In genomic region chr16:21281958-21282730, GRCm38 (mm10) we compare ENCODE assay signal across 14 mouse cellular contexts.
A peak's percentile ranks its signal among the peaks of the same experiment; 100 is the strongest.
DNase-seq lines count a peak whose midpoint lies in the region; ATAC-seq and TF ChIP-seq lines count a peak whose summit lies in the region.
"Had no signal": no experiment of that assay in that cellular context is flagged by ENCODE, and none has a peak within 500 bp of the region (broad histone marks: within the 10 kb centered on the region; RNA-seq: fewer than 3 reads in every experiment).

No protein-coding gene starts in this region.

- H3K36me3 ChIP-seq in forebrain, embryonic 13.5 days (ENCODE audit: poor library complexity, severe bottlenecking): no peaks in the 10 kb centered on the region
- no peaks in the 10 kb centered on the region for H3K36me3 ChIP-seq in forebrain, embryonic 16.5 days (ENCODE audit: control insufficient read depth, insufficient read depth)
- H3K36me3 ChIP-seq in midbrain, embryonic 11.5 days (ENCODE audit: control insufficient read depth, insufficient read depth, low read length): no peaks in the 10 kb centered on the region
- H3K36me3 ChIP-seq in midbrain, postnatal 0 days (ENCODE audit: insufficient read depth, low read length): no peaks in the 10 kb centered on the region
- no peaks in the 10 kb centered on the region for H3K36me3 ChIP-seq in limb, embryonic 11.5 days (ENCODE audit: control insufficient read depth, insufficient read depth, low read length)
- H3K36me3 ChIP-seq in stomach, embryonic 16.5 days (ENCODE audit: control insufficient read depth, insufficient read depth, low read length): no peaks in the 10 kb centered on the region

- H3K4me3 ChIP-seq in forebrain, embryonic 13.5 days: no peak overlapping the region
- H3K4me3 ChIP-seq in forebrain, embryonic 16.5 days (replicated peaks; ENCODE audit: low read length): no peak overlapping the region
- H3K4me3 ChIP-seq in midbrain, embryonic 11.5 days (ENCODE audit: low read depth, low read length): no peak overlapping the region
- H3K4me3 ChIP-seq in midbrain, postnatal 0 days (ENCODE audit: low read depth, low read length): no peak overlapping the region
- no peak overlapping the region for H3K4me3 ChIP-seq in limb, embryonic 11.5 days (ENCODE audit: low read depth, low read length)
- no peak overlapping the region for H3K4me3 ChIP-seq in stomach, embryonic 16.5 days (replicated peaks; ENCODE audit: low read length)
- H3K4me3 ChIP-seq: heart, adult 2 months had no signal

- H3K27me3 ChIP-seq in forebrain, embryonic 13.5 days: peaks cover 27% of the 10 kb centered on the region
- H3K27me3 ChIP-seq in forebrain, embryonic 16.5 days (replicated peaks; ENCODE audit: control insufficient read depth, insufficient read depth, low read length): no peaks in the 10 kb centered on the region
- no peaks in the 10 kb centered on the region; the same call in 1 of the 2 replicates for H3K27me3 ChIP-seq in midbrain, embryonic 11.5 days (ENCODE audit: control insufficient read depth, insufficient read depth, low read length)
- no peaks in the 10 kb centered on the region for H3K27me3 ChIP-seq in midbrain, postnatal 0 days (ENCODE audit: insufficient read depth, low read length)
- no peaks in the 10 kb centered on the region for H3K27me3 ChIP-seq in limb, embryonic 11.5 days (ENCODE audit: control insufficient read depth, insufficient read depth, low read length)
- H3K27me3 ChIP-seq in stomach, embryonic 16.5 days (ENCODE audit: control insufficient read depth, insufficient read depth, low read length): no peaks in the 10 kb centered on the region

- H3K4me1 ChIP-seq in forebrain, embryonic 13.5 days: peaks cover 11% of the 10 kb centered on the region
- peaks cover 3% of the 10 kb centered on the region for H3K4me1 ChIP-seq in forebrain, embryonic 16.5 days (replicated peaks; ENCODE audit: control insufficient read depth, insufficient read depth, low read length)
- peaks cover 2% of the 10 kb centered on the region for H3K4me1 ChIP-seq in midbrain, embryonic 11.5 days (ENCODE audit: control insufficient read depth, insufficient read depth, low read length)
- H3K4me1 ChIP-seq in midbrain, postnatal 0 days (ENCODE audit: insufficient read depth, low read length): no peaks in the 10 kb centered on the region
- peaks cover 52% of the 10 kb centered on the region for H3K4me1 ChIP-seq in limb, embryonic 11.5 days (ENCODE audit: control insufficient read depth, insufficient read depth, low read length)
- H3K4me1 ChIP-seq in stomach, embryonic 16.5 days (ENCODE audit: control insufficient read depth, insufficient read depth, low read length): peaks cover 34% of the 10 kb centered on the region

- WGBS in forebrain, embryonic 13.5 days: 17% methylated on average over 12 of the region's 20 CpGs
- WGBS in forebrain, embryonic 16.5 days: 11% methylated on average over 14 of the region's 20 CpGs
- WGBS in midbrain, embryonic 11.5 days: 13% methylated on average over 15 of the region's 20 CpGs
- WGBS in midbrain, postnatal 0 days: 26% methylated on average over 14 of the region's 20 CpGs
- 4% methylated on average over 14 of the region's 20 CpGs for WGBS in limb, embryonic 11.5 days
- 17% methylated on average over 14 of the region's 20 CpGs for WGBS in stomach, embryonic 16.5 days

- H3K9me3 ChIP-seq in forebrain, embryonic 13.5 days (replicated peaks): no peaks in the 10 kb centered on the region
- H3K9me3 ChIP-seq in forebrain, embryonic 16.5 days (ENCODE audit: control insufficient read depth, low read length): peaks cover 3% of the 10 kb centered on the region; the same call in 1 of the 2 replicates
- H3K9me3 ChIP-seq in midbrain, embryonic 11.5 days (ENCODE audit: control insufficient read depth, low read length): no peaks in the 10 kb centered on the region
- no peaks in the 10 kb centered on the region for H3K9me3 ChIP-seq in midbrain, postnatal 0 days (ENCODE audit: low read length)
- H3K9me3 ChIP-seq in limb, embryonic 11.5 days (ENCODE audit: control insufficient read depth, low read length): no peaks in the 10 kb centered on the region
- H3K9me3 ChIP-seq in stomach, embryonic 16.5 days (replicated peaks; ENCODE audit: control insufficient read depth, low read length): no peaks in the 10 kb centered on the region

- no peak for TF ChIP-seq CTCF in midbrain, postnatal 0 days (IDR thresholded peaks at IDR 0.05)

- H3K4me2 ChIP-seq in forebrain, embryonic 13.5 days: no peak overlapping the region
- H3K4me2 ChIP-seq in forebrain, embryonic 16.5 days (ENCODE audit: low read length): no peak overlapping the region
- H3K4me2 ChIP-seq in midbrain, embryonic 11.5 days: no peak overlapping the region
- H3K4me2 ChIP-seq in midbrain, postnatal 0 days (ENCODE audit: low read depth, low read length, poor library complexity, severe bottlenecking): no peak overlapping the region
- no peak overlapping the region for H3K4me2 ChIP-seq in limb, embryonic 11.5 days (ENCODE audit: low read depth, severe bottlenecking)
- no peak overlapping the region for H3K4me2 ChIP-seq in stomach, embryonic 16.5 days (ENCODE audit: low read depth, low read length)

- no peak overlapping the region for H3K9ac ChIP-seq in forebrain, embryonic 13.5 days
- no peak overlapping the region for H3K9ac ChIP-seq in forebrain, embryonic 16.5 days (replicated peaks; ENCODE audit: low read depth, low read length)
- no peak overlapping the region; the same call in 1 of the 2 replicates for H3K9ac ChIP-seq in midbrain, embryonic 11.5 days (ENCODE audit: low read length)
- H3K9ac ChIP-seq in midbrain, postnatal 0 days (replicated peaks; ENCODE audit: low read length, poor library complexity, severe bottlenecking): no peak overlapping the region
- no peak overlapping the region for H3K9ac ChIP-seq in limb, embryonic 11.5 days (ENCODE audit: low read length)
- no peak overlapping the region for H3K9ac ChIP-seq in stomach, embryonic 16.5 days (ENCODE audit: low read length)

- peak; percentile 41; the same call in 1 of the 2 replicates for ATAC-seq in forebrain, embryonic 13.5 days
- ATAC-seq in forebrain, embryonic 16.5 days: no peak
- no peak for ATAC-seq in midbrain, embryonic 11.5 days (ENCODE audit: low FRiP score)
- no peak for ATAC-seq in midbrain, postnatal 0 days (ENCODE audit: low FRiP score)
- ATAC-seq in limb, embryonic 11.5 days (ENCODE audit: insufficient number of reproducible peaks, low FRiP score, low TSS enrichment, low read depth): no peak
- peak; percentile 49; the same call in 1 of the 2 replicates for ATAC-seq in stomach, embryonic 16.5 days (ENCODE audit: insufficient read depth, low FRiP score)

- DNase-seq in midbrain, embryonic 11.5 days (ENCODE audit: low spot score, missing footprints): peak; percentile 57
- DNase-seq in midbrain, postnatal 0 days (ENCODE audit: low spot score): no peak
- no peak for DNase-seq in limb, embryonic 11.5 days (ENCODE audit: low spot score)
- DNase-seq in kidney, adult 9 months: no peak
- DNase-seq in right cerebral cortex, postnatal 25 days: no peak
- DNase-seq: adrenal gland, adult 2 months; cerebellum, adult 9-10 months; heart, adult 2 months; heart, postnatal 4 days; kidney, adult 8-10 months; lung, postnatal 14 days had no signal

- no peak overlapping the region for H3K27ac ChIP-seq in forebrain, embryonic 13.5 days
- no peak overlapping the region for H3K27ac ChIP-seq in forebrain, embryonic 16.5 days (ENCODE audit: low read length)
- no peak overlapping the region for H3K27ac ChIP-seq in midbrain, embryonic 11.5 days (ENCODE audit: low read depth, low read length)
- no peak overlapping the region for H3K27ac ChIP-seq in midbrain, postnatal 0 days (ENCODE audit: low read depth, low read length)
- H3K27ac ChIP-seq in limb, embryonic 11.5 days (replicated peaks; ENCODE audit: low read depth, low read length): peak overlapping the region; percentile 49; the same call in 1 of the 2 replicates
- H3K27ac ChIP-seq in stomach, embryonic 16.5 days (ENCODE audit: low read length): peak overlapping the region; percentile 4
- H3K27ac ChIP-seq: heart, adult 2 months had no signal

Comparison
In these comparisons a context has a peak if more than half of its experiments do, and no peak if none do; other contexts are left out.
1. ATAC-seq: peak in forebrain, embryonic 13.5 days (single experiment) and stomach, embryonic 16.5 days (single experiment); none in forebrain, embryonic 16.5 days (single experiment), midbrain, embryonic 11.5 days (single experiment), midbrain, postnatal 0 days (single experiment) and limb, embryonic 11.5 days (single experiment).
2. H3K27ac ChIP-seq: peak in limb, embryonic 11.5 days (single experiment) and stomach, embryonic 16.5 days (single experiment); none in forebrain, embryonic 13.5 days (single experiment), forebrain, embryonic 16.5 days (single experiment), midbrain, embryonic 11.5 days (single experiment) and midbrain, postnatal 0 days (single experiment).